Mouse (Mus musculus): ENCODE measurements around the gene Vav1. TPM values are rescaled to one million over a fixed set of nuclear protein-coding genes. Genes with fewer than 3 reads are reported as not detected.
A peak's percentile ranks its signal among the peaks of the same experiment; 100 is the strongest.

Vav1 gene
- polyA plus RNA-seq, 1 experiment from 2014 or later, result 2.5 TPM

DNA sequence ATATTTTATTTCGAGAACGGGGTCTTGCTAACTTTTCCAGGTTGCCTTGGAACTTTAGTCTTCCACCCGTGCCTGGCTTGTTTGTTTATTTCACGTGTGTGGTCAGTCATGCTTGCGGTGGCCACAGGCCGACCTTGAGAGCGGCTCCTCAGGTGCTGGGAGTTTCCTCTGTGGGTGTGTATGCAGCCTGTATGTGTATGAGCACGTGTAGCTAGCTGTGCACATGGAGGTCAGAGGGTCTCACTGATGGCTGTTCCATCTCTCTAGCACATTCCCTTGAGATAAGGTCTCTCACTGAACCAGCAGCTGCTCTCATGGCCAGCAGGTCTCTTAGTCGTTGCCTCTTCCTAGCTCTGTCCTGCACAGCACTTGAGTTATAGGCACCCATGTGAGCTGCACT lies 18.5 kb upstream of the Vav1 start:
- Histone ChIP-seq H3K27ac (ENCODE audit: low read depth, low read length) (no peak overlapping the region), H3K9ac (ENCODE audit: low read depth, low read length) (no peak overlapping the region), H3K27me3 (ENCODE audit: control insufficient read depth, insufficient read depth, low read length) (no peaks in the 10 kb centered on the region), H3K4me2 (replicated peaks; ENCODE audit: low read depth, low read length) (no peak overlapping the region), H3K4me1 (replicated peaks; ENCODE audit: control insufficient read depth, insufficient read depth, low read length) (no peaks in the 10 kb centered on the region), H3K9me3 (ENCODE audit: control insufficient read depth, low read length) (no peaks in the 10 kb centered on the region), H3K36me3 (ENCODE audit: control insufficient read depth, insufficient read depth, low read length) (0 out of 2 replicates have a peak, but pooled peaks cover 5% of the 10 kb centered on the region), H3K4me3 (ENCODE audit: low read depth, low read length) (no peak overlapping the region)
- no peak for ATAC-seq (ENCODE audit: low FRiP score)
- 90% methylated on average over 9 of the region's 9 CpGs for WGBS
- no peak for DNase-seq (ENCODE audit: low spot score)

DNA sequence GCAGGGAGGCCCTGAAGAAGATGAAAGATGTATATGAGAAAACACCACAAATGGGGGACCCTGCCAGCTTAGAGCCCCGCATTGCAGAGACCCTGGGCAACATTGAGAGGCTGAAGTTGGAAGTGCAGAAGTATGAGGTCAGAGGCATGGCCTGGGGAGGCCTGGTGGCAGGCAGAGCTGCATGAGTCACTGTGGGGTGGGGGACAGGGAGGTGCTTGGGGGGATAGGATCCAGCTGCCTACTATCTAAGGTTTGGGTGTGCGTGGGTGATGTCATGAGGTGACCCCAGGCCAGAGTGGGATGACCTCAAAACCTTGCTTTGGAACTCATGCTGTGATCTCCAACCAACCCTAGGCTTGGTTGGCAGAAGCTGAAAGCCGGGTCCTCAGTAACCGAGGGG lies 17.6 kb upstream of the Vav1 start:
- no peaks in the 10 kb centered on the region for H3K27me3 ChIP-seq (ENCODE audit: control insufficient read depth, insufficient read depth, low read length)
- H3K36me3 ChIP-seq (ENCODE audit: control insufficient read depth, insufficient read depth, low read length), result 0 out of 2 replicates have a peak, but pooled peaks cover 5% of the 10 kb centered on the region
- no peaks in the 10 kb centered on the region for H3K9me3 ChIP-seq (ENCODE audit: control insufficient read depth, low read length)
- no peaks in the 10 kb centered on the region for H3K4me1 ChIP-seq (replicated peaks; ENCODE audit: control insufficient read depth, insufficient read depth, low read length)
- H3K4me3 ChIP-seq (ENCODE audit: low read depth, low read length), result no peak overlapping the region
- no peak overlapping the region for H3K4me2 ChIP-seq (replicated peaks; ENCODE audit: low read depth, low read length)
- no peak for ATAC-seq (ENCODE audit: low FRiP score)
- no peak for DNase-seq (ENCODE audit: low spot score)
- WGBS, result 90% methylated on average over 4 of the region's 4 CpGs
- no peak overlapping the region for H3K9ac ChIP-seq (ENCODE audit: low read depth, low read length)
- H3K27ac ChIP-seq (ENCODE audit: low read depth, low read length), result no peak overlapping the region

DNA sequence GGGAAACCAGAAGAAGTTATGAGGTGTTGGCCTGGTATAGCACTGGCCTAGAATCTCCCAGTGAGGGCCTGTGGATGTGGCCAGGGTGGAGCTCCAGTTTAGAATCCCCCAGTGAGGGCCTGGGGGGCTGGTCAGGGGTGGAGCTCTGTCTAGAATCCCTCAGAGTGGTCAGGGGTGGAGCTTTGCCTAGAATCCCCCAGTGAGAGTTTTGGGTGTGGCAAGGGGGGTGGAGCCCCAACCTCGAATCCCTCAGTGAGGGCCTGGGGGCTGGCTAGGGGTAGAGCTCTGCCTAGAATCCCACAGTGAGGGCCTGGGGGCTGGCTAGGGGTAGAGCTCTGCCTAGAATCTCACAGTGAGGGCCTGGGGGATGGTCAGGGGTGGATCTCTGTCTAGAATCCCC lies 17.1 kb upstream of the Vav1 start:
- Histone ChIP-seq H3K36me3 (ENCODE audit: control insufficient read depth, insufficient read depth, low read length) (0 out of 2 replicates have a peak, but pooled peaks cover 5% of the 10 kb centered on the region), H3K4me1 (replicated peaks; ENCODE audit: control insufficient read depth, insufficient read depth, low read length) (no peaks in the 10 kb centered on the region), H3K4me2 (replicated peaks; ENCODE audit: low read depth, low read length) (no peak overlapping the region), H3K27me3 (ENCODE audit: control insufficient read depth, insufficient read depth, low read length) (no peaks in the 10 kb centered on the region), H3K9ac (ENCODE audit: low read depth, low read length) (no peak overlapping the region), H3K9me3 (ENCODE audit: control insufficient read depth, low read length) (no peaks in the 10 kb centered on the region), H3K27ac (ENCODE audit: low read depth, low read length) (no peak overlapping the region), H3K4me3 (ENCODE audit: low read depth, low read length) (no peak overlapping the region)
- ATAC-seq (ENCODE audit: low FRiP score), result no peak
- no peak for DNase-seq (ENCODE audit: low spot score)
- 56% methylated on average over 1 of the region's 1 CpGs for WGBS

DNA sequence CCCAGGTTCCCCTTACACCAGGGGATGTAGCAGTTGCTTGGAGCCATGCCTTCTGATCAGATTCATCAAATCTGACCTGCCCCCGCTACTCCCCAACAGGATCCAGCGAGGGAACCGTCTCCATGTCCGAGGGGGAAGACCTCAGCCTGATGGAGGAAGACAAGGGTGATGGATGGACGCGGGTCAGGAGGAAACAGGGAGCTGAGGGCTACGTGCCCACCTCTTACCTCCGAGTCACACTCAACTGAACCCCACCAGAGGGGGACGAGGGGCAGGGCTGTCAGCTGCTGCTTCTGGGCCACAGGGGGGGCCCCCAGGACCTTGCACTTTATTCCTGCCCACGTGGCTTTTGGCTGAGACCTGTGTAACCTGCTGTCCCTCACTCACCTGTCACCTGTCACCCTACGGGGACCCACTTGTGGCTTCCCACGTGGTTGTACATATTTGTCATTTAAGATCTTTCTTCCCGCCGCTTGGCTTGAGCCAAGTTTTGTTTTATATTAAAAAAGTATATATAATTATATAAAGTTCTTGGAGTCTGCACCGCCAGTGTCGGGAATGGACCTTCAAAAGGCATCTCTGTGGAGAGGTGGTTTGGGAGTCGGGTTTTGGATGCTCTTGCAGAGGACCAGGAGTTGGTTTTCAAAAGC lies 15.9 kb upstream of the Vav1 start:
- WGBS, result 93% methylated on average over 17 of the region's 17 CpGs
- no peaks in the 10 kb centered on the region for H3K27me3 ChIP-seq (ENCODE audit: control insufficient read depth, insufficient read depth, low read length)

DNA sequence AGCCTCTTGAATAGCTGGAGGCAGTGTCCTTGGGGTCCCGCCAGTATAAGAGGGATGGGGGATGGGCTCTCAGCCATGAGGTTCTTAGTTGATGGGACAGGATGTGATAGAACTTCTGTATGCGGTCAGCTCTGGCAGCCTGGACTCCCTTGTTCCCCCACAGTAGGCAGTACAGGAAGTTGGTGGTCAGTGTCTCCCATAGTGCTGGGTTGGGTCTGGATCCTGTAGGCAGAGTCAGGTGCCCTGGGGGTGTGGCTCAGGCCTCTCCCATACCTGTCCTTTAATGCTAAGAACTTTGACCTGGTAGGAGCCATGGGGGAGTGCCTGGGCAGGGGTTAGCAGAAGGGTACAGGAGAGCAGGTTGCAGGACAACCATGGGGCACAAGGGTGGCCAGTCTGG lies 14.7 kb upstream of the Vav1 start:
- H3K4me2 ChIP-seq (replicated peaks; ENCODE audit: low read depth, low read length), result no peak overlapping the region
- no peaks in the 10 kb centered on the region for H3K9me3 ChIP-seq (ENCODE audit: control insufficient read depth, low read length)
- no peak overlapping the region for H3K9ac ChIP-seq (ENCODE audit: low read depth, low read length)
- no peak overlapping the region for H3K4me3 ChIP-seq (ENCODE audit: low read depth, low read length)
- 0 out of 2 replicates have a peak, but pooled peaks cover 2% of the 10 kb centered on the region for H3K36me3 ChIP-seq (ENCODE audit: control insufficient read depth, insufficient read depth, low read length)
- H3K27me3 ChIP-seq (ENCODE audit: control insufficient read depth, insufficient read depth, low read length), result no peaks in the 10 kb centered on the region
- DNase-seq (ENCODE audit: low spot score) (no peak), ATAC-seq (ENCODE audit: low FRiP score) (no peak)
- no peak overlapping the region for H3K27ac ChIP-seq (ENCODE audit: low read depth, low read length)
- no peaks in the 10 kb centered on the region for H3K4me1 ChIP-seq (replicated peaks; ENCODE audit: control insufficient read depth, insufficient read depth, low read length)
- WGBS, result 86% methylated on average over 2 of the region's 2 CpGs

More for the DNA sequence above, 15.9 kb upstream of the Vav1 start:
- DNase-seq (ENCODE audit: low spot score) (no peak), ATAC-seq (ENCODE audit: low FRiP score) (no peak)
- Histone ChIP-seq H3K4me2 (replicated peaks; ENCODE audit: low read depth, low read length) (no peak overlapping the region), H3K4me3 (ENCODE audit: low read depth, low read length) (no peak overlapping the region), H3K9me3 (ENCODE audit: control insufficient read depth, low read length) (no peaks in the 10 kb centered on the region), H3K4me1 (replicated peaks; ENCODE audit: control insufficient read depth, insufficient read depth, low read length) (no peaks in the 10 kb centered on the region), H3K9ac (ENCODE audit: low read depth, low read length) (no peak overlapping the region), H3K36me3 (ENCODE audit: control insufficient read depth, insufficient read depth, low read length) (0 out of 2 replicates have a peak, but pooled peaks cover 2% of the 10 kb centered on the region), H3K27ac (ENCODE audit: low read depth, low read length) (no peak overlapping the region)

DNA sequence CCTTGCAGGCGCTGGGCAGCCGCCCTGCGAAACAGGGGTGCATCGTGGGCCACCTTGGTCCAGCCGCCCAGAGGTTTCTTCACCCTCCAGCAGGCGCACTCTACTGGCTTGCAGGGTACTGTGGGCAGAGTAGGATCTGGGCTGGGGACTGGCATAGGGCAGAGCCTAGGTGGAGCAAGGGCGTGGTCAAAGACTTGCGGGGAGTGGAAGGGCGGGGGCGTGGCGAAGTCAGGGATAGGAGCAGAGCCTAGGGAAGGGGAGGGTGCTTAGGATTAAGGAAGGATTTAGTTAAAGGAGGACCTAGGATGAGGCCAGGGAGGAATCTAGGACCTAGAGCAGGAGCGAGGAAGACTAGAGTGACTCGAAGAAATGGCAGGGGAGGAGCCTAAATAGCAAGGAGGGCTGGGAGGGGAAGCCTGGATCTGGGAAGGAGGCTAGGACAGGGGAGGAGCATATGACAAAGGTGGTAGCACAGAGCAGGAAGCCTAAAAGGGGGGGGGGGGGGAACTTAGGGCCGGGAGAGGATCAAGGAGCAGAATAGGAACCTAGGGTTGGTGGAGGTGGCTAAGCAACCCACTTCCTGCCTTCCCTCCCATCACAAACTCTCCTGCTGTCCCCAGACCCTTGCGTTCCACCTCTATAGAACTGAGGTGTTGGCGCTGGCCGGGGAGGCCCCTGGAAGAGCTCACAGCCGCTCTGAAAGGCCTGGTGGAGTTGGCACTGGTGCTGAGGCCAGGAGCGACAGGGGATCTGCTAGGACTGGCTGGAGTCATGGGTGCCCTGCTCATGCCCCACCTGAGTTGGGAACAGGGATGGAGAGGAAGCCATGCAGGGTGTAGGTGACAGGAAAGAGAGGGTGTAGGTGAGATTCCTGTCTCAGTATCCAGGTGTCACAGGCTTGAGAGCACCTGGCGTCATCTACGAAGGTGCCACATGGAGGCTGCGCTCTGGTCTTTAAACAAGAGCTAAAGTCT lies 13.6 kb upstream of the Vav1 start:
- 28% methylated on average over 21 of the region's 22 CpGs for WGBS
- peak; percentile 39; the same call in 1 of the 2 replicates for ATAC-seq (ENCODE audit: low FRiP score)
- no peaks in the 10 kb centered on the region for H3K4me1 ChIP-seq (replicated peaks; ENCODE audit: control insufficient read depth, insufficient read depth, low read length)
- H3K36me3 ChIP-seq (ENCODE audit: control insufficient read depth, insufficient read depth, low read length), result 0 out of 2 replicates have a peak, but pooled peaks cover 2% of the 10 kb centered on the region
- H3K27me3 ChIP-seq (ENCODE audit: control insufficient read depth, insufficient read depth, low read length), result no peaks in the 10 kb centered on the region
- H3K27ac ChIP-seq (ENCODE audit: low read depth, low read length), result no peak overlapping the region
- no peak overlapping the region for H3K4me3 ChIP-seq (ENCODE audit: low read depth, low read length)
- DNase-seq (ENCODE audit: low spot score), result no peak
- H3K9ac ChIP-seq (ENCODE audit: low read depth, low read length), result no peak overlapping the region
- no peak overlapping the region for H3K4me2 ChIP-seq (replicated peaks; ENCODE audit: low read depth, low read length)
- H3K9me3 ChIP-seq (ENCODE audit: control insufficient read depth, low read length), result no peaks in the 10 kb centered on the region

DNA sequence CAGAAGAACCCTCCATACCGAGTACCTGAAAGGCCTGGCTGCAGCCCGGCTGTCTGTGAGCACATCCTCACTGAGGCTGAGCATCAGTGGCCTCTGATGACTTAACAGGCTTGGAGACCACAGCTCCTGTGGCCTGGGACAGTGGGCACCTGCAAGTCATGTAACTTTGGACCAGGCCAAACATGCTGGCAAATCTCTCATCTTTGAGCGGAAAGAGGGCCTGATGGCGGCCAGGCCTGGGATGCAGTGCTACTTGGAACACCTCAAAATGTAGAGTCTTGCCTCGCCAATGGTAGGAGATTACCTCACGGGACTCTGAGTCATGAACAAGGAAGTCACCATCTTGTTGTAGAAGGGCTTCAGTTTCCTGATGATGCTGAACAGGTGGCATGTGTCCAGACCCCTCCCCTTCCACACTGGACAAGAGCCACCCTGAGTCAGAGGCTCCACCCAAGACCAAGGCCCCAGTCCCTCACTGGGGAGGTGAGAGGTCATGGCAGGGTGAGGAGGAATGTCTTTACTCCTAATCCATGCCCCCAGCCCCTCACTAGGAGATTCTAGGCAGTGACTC lies 11.3 kb upstream of the Vav1 start:
- Histone ChIP-seq H3K9ac (ENCODE audit: low read depth, low read length) (no peak overlapping the region), H3K27ac (ENCODE audit: low read depth, low read length) (no peak overlapping the region), H3K4me3 (ENCODE audit: low read depth, low read length) (no peak overlapping the region), H3K4me2 (replicated peaks; ENCODE audit: low read depth, low read length) (no peak overlapping the region), H3K9me3 (ENCODE audit: control insufficient read depth, low read length) (no peaks in the 10 kb centered on the region), H3K36me3 (ENCODE audit: control insufficient read depth, insufficient read depth, low read length) (0 out of 2 replicates have a peak, but pooled peaks cover 2% of the 10 kb centered on the region), H3K27me3 (ENCODE audit: control insufficient read depth, insufficient read depth, low read length) (no peaks in the 10 kb centered on the region), H3K4me1 (replicated peaks; ENCODE audit: control insufficient read depth, insufficient read depth, low read length) (no peaks in the 10 kb centered on the region)
- WGBS, result 88% methylated on average over 6 of the region's 6 CpGs
- no peak for ATAC-seq (ENCODE audit: low FRiP score)
- DNase-seq (ENCODE audit: low spot score), result no peak

DNA sequence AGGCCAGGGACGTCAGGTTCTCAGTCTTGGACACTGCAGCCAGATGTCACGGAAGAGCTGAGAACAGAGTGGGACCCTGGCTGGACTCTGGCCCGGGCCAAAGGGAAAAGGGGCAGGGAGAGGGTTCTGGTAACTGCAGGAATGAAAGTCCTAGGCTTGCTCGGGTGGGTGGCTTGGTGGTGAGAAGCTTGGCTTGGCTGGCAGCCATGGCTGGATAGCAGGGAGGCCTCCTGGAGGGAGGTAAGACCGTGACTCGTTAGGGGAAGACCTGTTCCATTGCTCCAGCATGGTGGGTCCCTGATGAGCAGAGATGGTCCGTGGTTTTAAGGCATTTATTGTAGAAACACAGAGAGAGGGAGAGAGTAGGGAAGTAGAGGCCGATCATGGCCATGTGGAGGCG lies 7.6 kb upstream of the Vav1 start:
- DNase-seq (ENCODE audit: low spot score), result no peak
- no peak overlapping the region for H3K9ac ChIP-seq (ENCODE audit: low read depth, low read length)
- no peak overlapping the region for H3K4me3 ChIP-seq (ENCODE audit: low read depth, low read length)
- no peak for ATAC-seq (ENCODE audit: low FRiP score)
- 80% methylated on average over 9 of the region's 9 CpGs for WGBS
- no peak overlapping the region for H3K4me2 ChIP-seq (replicated peaks; ENCODE audit: low read depth, low read length)
- no peak overlapping the region for H3K27ac ChIP-seq (ENCODE audit: low read depth, low read length)
- H3K36me3 ChIP-seq (ENCODE audit: control insufficient read depth, insufficient read depth, low read length), result no peaks in the 10 kb centered on the region
- peaks cover 29% of the 10 kb centered on the region for H3K27me3 ChIP-seq (ENCODE audit: control insufficient read depth, insufficient read depth, low read length)
- H3K9me3 ChIP-seq (ENCODE audit: control insufficient read depth, low read length), result no peaks in the 10 kb centered on the region
- H3K4me1 ChIP-seq (replicated peaks; ENCODE audit: control insufficient read depth, insufficient read depth, low read length), result peaks cover 2% of the 10 kb centered on the region; the same call in 1 of the 2 replicates
